Mouse (Mus musculus) hindbrain, embryonic 13.5 days (tissue): ENCODE measurements around the gene Adgra3. TPM values are rescaled to one million over a fixed set of nuclear protein-coding genes. Genes with fewer than 3 reads are reported as not detected.

Source experiments
- ATAC-seq: fragments of 200-750 bp; cut with Nextera tagmentation; 2 replicates; pipeline ENCODE4 v1.8.0; 2017; ENCODE audit warnings: moderate TSS enrichment; ENCODE audit not compliant: low FRiP score
- H3K27ac ChIP-seq: fragments of 300-500 bp; sonication (generic); 2 replicates; pipeline ENCODE4 v1.5.1; 2015; ENCODE audit warnings: inconsistent platforms, mild to moderate bottlenecking, moderate library complexity
- H3K27me3 ChIP-seq: fragments of 300-500 bp; sonication (generic); 2 replicates; pipeline ENCODE4 v1.6.1; 2015; ENCODE audit warnings: mild to moderate bottlenecking, inconsistent platforms
- H3K36me3 ChIP-seq: fragments of 300-500 bp; sonication (generic); 2 replicates; pipeline ENCODE4 v1.6.1; 2015; ENCODE audit warnings: mild to moderate bottlenecking, inconsistent platforms
- H3K4me1 ChIP-seq: fragments of 300-500 bp; sonication (generic); replicated peaks from 2 replicates; pipeline ENCODE4 v1.6.1; 2015; ENCODE audit warnings: inconsistent platforms
- H3K4me2 ChIP-seq: fragments of 300-500 bp; sonication (generic); 2 replicates; pipeline ENCODE4 v1.6.1; 2015; ENCODE audit warnings: inconsistent platforms, mild to moderate bottlenecking, moderate library complexity
- H3K4me3 ChIP-seq: fragments of 300-500 bp; sonication (generic); 2 replicates; pipeline ENCODE4 v1.5.1; 2015; ENCODE audit warnings: mild to moderate bottlenecking, inconsistent platforms
- H3K9ac ChIP-seq: fragments of 300-500 bp; sonication (generic); 2 replicates; pipeline ENCODE4 v1.6.1; 2015; ENCODE audit warnings: mild to moderate bottlenecking, inconsistent platforms
- H3K9me3 ChIP-seq: fragments of 300-500 bp; sonication (generic); 2 replicates; pipeline ENCODE4 v1.6.1; 2016; ENCODE audit warnings: inconsistent platforms
- WGBS: fragments of 180-500 bp; shearing (Covaris S2); methylation state at CpG from one replicate; pipeline ENCODE4 v1.1.7; 2015; 5-methylcytosine and 5-hydroxymethylcytosine counted together
- polyA plus RNA-seq: library from polyadenylated mRNA; unstranded; fragments of >200 nt; fragmentation: Nextera tagmentation; extraction: Ambion mirVana; gene quantifications from 2 replicates; pipeline ENCODE4 v1.2.1, GENCODE M21; 2015

The Adgra3 gene
- polyA plus RNA-seq, 1 experiment from 2014 or later, result 19.6 TPM

DNA sequence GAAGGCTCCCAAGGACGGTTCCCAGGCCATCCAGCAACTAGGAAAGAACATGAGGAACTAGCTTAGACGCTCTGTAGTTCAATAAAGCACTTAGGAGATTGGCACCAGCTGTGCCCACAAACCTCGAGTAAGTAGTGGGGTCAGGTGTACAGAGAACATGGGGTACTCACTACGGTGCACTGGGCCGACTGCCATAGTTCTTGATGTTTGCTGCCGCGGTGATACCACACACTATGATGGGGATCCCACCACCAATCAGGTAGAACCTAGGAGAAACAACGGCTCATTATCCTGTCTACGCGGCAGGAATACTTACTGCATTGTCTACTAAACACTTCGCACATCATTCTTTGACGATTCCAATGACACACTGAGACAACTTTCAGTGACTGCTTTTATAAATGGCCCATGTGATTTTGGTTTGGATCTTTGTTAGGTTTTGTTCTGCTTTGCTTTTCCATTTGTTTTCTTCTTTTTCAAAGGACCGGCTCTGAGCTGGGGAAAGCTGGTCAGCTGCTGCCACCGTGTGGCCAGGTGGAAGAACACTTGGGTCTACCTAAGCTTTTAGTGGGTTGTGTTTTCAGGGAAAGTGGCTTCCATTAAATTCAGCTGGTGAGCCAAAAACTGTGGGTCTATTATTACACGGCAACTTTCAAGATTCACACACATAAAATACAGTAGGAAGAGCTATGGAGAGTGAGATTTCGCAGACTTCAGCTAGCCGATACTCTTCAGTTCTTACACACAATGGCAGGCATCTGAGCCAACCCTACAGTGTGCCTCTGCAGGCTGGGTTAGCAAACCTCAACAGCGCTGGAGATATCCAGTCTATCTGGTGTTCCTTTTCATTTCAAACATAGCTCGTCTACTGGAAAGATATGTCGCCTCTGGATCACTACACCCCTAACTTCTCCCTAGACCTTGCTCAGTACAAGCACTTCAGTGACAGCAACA, 97.1 kb downstream of the Adgra3 start:
- Histone ChIP-seq H3K27ac (no peak overlapping the region), H3K4me2 (no peak overlapping the region), H3K4me3 (no peak overlapping the region), H3K36me3 (peaks cover 51% of the 10 kb centered on the region), H3K9ac (no peak overlapping the region), H3K27me3 (no peaks in the 10 kb centered on the region), H3K9me3 (no peaks in the 10 kb centered on the region), H3K4me1 (no peaks in the 10 kb centered on the region)
- WGBS, result 89% methylated on average over 20 of the region's 20 CpGs
- peak; percentile 81 for ATAC-seq

DNA sequence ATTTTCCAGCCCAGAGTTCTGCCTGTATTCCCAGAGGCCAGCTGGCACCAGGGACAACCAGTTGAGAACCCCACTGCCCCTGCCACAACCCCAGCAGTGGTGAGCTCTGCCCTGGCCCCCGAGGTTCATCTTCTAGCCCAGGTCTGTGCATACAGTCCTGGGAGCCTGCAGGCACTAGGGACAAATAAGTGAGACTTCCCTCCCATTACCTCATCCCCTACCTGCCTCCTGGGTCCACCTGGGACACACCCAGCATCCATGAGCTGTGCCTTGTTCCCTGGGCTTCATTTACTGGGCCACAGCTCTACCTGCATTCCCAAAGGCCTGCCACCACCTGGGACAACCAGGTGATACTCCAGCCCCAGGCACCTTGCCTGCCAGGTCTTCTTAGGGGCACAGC, 122.5 kb downstream of the Adgra3 start:
- H3K9me3 ChIP-seq, result no peaks in the 10 kb centered on the region
- ATAC-seq, result no peak
- no peak overlapping the region for H3K4me3 ChIP-seq
- no peak overlapping the region for H3K9ac ChIP-seq
- no peaks in the 10 kb centered on the region for H3K27me3 ChIP-seq
- no peaks in the 10 kb centered on the region for H3K36me3 ChIP-seq
- H3K27ac ChIP-seq, result no peak overlapping the region
- no peak overlapping the region for H3K4me2 ChIP-seq
- 92% methylated on average over 1 of the region's 1 CpGs for WGBS
- no peaks in the 10 kb centered on the region for H3K4me1 ChIP-seq

DNA sequence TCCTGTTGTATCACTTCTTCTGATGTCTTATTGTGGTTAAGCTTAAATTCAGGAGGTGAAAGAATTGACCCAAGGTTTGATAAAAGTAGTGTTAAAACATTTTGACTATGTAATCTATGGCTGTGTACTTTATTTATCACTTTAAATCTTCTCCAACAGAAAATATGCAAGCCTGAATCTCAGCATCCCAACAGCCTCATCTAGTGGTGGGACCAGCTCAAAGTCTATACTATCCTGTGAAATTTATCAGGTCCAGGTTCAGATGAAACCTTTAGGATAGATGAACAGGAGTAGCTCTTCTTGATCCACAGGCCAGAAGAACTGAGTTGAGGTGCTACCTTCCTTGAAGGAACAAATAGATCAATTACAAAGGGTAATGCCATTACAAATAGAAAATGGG, 134.1 kb downstream of the Adgra3 start:
- Histone ChIP-seq H3K27me3 (no peaks in the 10 kb centered on the region), H3K4me3 (no peak overlapping the region), H3K9ac (no peak overlapping the region), H3K27ac (no peak overlapping the region), H3K9me3 (no peaks in the 10 kb centered on the region), H3K4me1 (no peaks in the 10 kb centered on the region), H3K36me3 (no peaks in the 10 kb centered on the region), H3K4me2 (no peak overlapping the region)
- no peak for ATAC-seq

DNA sequence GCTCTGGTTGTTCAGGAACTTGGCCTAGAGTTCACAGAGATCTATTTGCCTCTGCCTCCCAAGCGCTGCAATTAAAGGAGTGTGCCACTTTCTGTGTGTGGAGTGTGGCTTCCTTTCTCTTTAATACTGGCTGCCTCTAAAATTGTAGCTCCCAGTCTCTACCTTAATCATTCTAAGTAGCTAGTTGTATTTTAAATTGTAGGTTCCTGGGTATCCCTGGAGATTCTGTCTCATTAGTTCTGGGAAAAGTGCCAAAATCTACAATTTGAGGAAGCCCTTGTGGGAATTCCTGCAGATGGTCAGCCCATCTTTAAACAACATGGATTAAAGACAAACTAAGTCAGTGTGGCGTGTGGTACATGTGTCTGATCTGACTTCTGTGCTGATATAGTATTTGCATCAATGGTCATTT, 143.1 kb downstream of the Adgra3 start:
- no peak overlapping the region for H3K27ac ChIP-seq
- H3K27me3 ChIP-seq, result no peaks in the 10 kb centered on the region
- H3K9me3 ChIP-seq, result no peaks in the 10 kb centered on the region
- ATAC-seq, result no peak
- no peaks in the 10 kb centered on the region for H3K36me3 ChIP-seq
- no peak overlapping the region for H3K9ac ChIP-seq
- H3K4me3 ChIP-seq, result no peak overlapping the region
- whole genome bisulfite sequencing, result 62% methylated on average over 2 of the region's 2 CpGs
- no peak overlapping the region for H3K4me2 ChIP-seq
- peaks cover 5% of the 10 kb centered on the region; the same call in 1 of the 2 replicates for H3K4me1 ChIP-seq
